Mouse (Mus musculus) left cerebral cortex, adult 2 months (tissue): Measurements from ENCODE around the gene Nlk. TPM values are rescaled to one million over a fixed set of nuclear protein-coding genes. Genes with fewer than 3 reads are reported as not detected.
A peak's percentile ranks its signal among the peaks of the same experiment; 100 is the strongest.
"Not testable (repeated sequence)": the region's sequence is repeated elsewhere in the genome, so short reads cannot be mapped to it uniquely, and the experiment has no call there.

ENCODE experiments used
- DNase-seq, 2 experiments: peaks; one replicate each; pipeline ENCODE4 v3.0.0; 2021 to 2022; ENCODE audit warnings: low spot score in 2 of 2, mixed read lengths in 1 of 2; ENCODE audit errors: extremely low spot score in 1 of 2
- H3K27ac ChIP-seq: fragments of 200-600 bp; 2 replicates; pipeline ENCODE4 v1.8.1; 2022
- H3K4me3 ChIP-seq: fragments of 200-600 bp; 2 replicates; pipeline ENCODE4 v1.8.1; 2022
- CTCF ChIP-seq: fragments of 200-600 bp; IDR thresholded peaks from 2 replicates; pipeline ENCODE4 v1.8.1; 2022; ENCODE audit warnings: antibody characterized with exemption, mild to moderate bottlenecking, moderate library complexity
- intact Hi-C: fragments of 180-260 bp; cut with DNase I; formaldehyde crosslinking; loops from one replicate; pipeline ENCODE4 v1.15.1; 2025
- total RNA-seq, 2 experiments: library from RNA; stranded (reverse); gene quantifications; 2 replicates each; pipeline ENCODE4 v1.2.3; 2021

Gene Nlk
- total RNA-seq, 2 experiments from 2014 or later = 115 to 118 TPM

- Histone ChIP-seq H3K27ac (no peak overlapping the region; the same call in 1 of the 2 replicates), H3K4me3 (no peak overlapping the region)
- intact Hi-C loops = no loop called here
- no peak for DNase-seq
- no peak for TF ChIP-seq CTCF
These were observed 18.4 kb downstream of the Nlk start for GRCm38 (mm10) chr11:78678761-78679160.

GRCm38 (mm10) chr11:78668647-78669046 is 28.5 kb downstream of the Nlk start:
- Histone ChIP-seq H3K27ac (no peak overlapping the region), H3K4me3 (no peak overlapping the region)
- no peak for DNase-seq
- intact Hi-C loops = no loop called here
- no peak for TF ChIP-seq CTCF

- TF ChIP-seq CTCF = no peak
- no peak for DNase-seq
- Histone ChIP-seq H3K27ac (no peak overlapping the region), H3K4me3 (no peak overlapping the region)
- intact Hi-C loops = no loop called here
These were observed 32.3 kb downstream of the Nlk start for GRCm38 (mm10) chr11:78664853-78665252.

GRCm38 (mm10) chr11:78663916-78664315 is 33.3 kb downstream of the Nlk start:
- no peak for TF ChIP-seq CTCF
- intact Hi-C loops = no loop called here
- H3K4me3 ChIP-seq = no peak overlapping the region
- H3K27ac ChIP-seq = no peak overlapping the region
- DNase-seq = no peak

- no peak for TF ChIP-seq CTCF
- Histone ChIP-seq H3K4me3 (no peak overlapping the region), H3K27ac (no peak overlapping the region)
- intact Hi-C loops = no loop called here
- DNase-seq = no peak
These were observed 48.0 kb downstream of the Nlk start for GRCm38 (mm10) chr11:78649143-78649542.

GRCm38 (mm10) chr11:78648405-78648804 is 48.8 kb downstream of the Nlk start:
- H3K4me3 ChIP-seq, DNase-seq, H3K27ac ChIP-seq, intact Hi-C loops: not testable (repeated sequence)

- no peak for DNase-seq
- intact Hi-C loops = loop anchor here (2.0 to 5.0 kb wide), 3 partner anchors 39 to 187 kb away; no protein-coding TSS in a partner anchor
- H3K4me3 ChIP-seq = no peak overlapping the region
- TF ChIP-seq CTCF = no peak
- no peak overlapping the region; the same call in 1 of the 2 replicates for H3K27ac ChIP-seq
These were observed 53.4 kb downstream of the Nlk start for GRCm38 (mm10) chr11:78643746-78644145.

- TF ChIP-seq CTCF = no peak
- Histone ChIP-seq H3K27ac (peak overlapping the region; percentile 38; the same call in 1 of the 2 replicates), H3K4me3 (no peak overlapping the region)
- intact Hi-C loops = loop anchor here (2.0 to 5.0 kb wide), 3 partner anchors 40 to 189 kb away; no protein-coding TSS in a partner anchor
- no peak for DNase-seq
These were observed 55.0 kb downstream of the Nlk start for GRCm38 (mm10) chr11:78642151-78642550.

GRCm38 (mm10) chr11:78641088-78641487 is 56.1 kb downstream of the Nlk start:
- DNase-seq = no peak
- H3K27ac ChIP-seq = peak overlapping the region; percentile 60; the same call in 1 of the 2 replicates
- no peak overlapping the region for H3K4me3 ChIP-seq
- TF ChIP-seq CTCF = no peak
- intact Hi-C loops = loop anchor here (5.0 kb wide), 2 partner anchors 41 to 166 kb away; no protein-coding TSS in a partner anchor

GRCm38 (mm10) chr11:78632782-78633181 is 64.4 kb downstream of the Nlk start:
- Histone ChIP-seq H3K27ac (no peak overlapping the region; the same call in 1 of the 2 replicates), H3K4me3 (no peak overlapping the region)
- intact Hi-C loops = loop anchor here (5.0 kb wide), 1 partner anchor 195 kb away; the partner anchor contains the start of gene Lyrm9
- DNase-seq = no peak
- TF ChIP-seq CTCF = no peak

GRCm38 (mm10) chr11:78628871-78629270 is 68.3 kb downstream of the Nlk start:
- no peak for TF ChIP-seq CTCF

GRCm38 (mm10) chr11:78624377-78624776 is 72.8 kb downstream of the Nlk start:
- Histone ChIP-seq H3K4me3 (no peak overlapping the region), H3K27ac (no peak overlapping the region)
- intact Hi-C loops = no loop called here
- DNase-seq = no peak
- no peak for TF ChIP-seq CTCF

More at GRCm38 (mm10) chr11:78628871-78629270, 68.3 kb downstream of the Nlk start:
- no peak for DNase-seq
- H3K4me3 ChIP-seq = no peak overlapping the region
- intact Hi-C loops = no loop called here
- no peak overlapping the region for H3K27ac ChIP-seq

- intact Hi-C loops = no loop called here
- Histone ChIP-seq H3K27ac (no peak overlapping the region), H3K4me3 (no peak overlapping the region)
- no peak for TF ChIP-seq CTCF
- DNase-seq = no peak
These were observed 75.2 kb downstream of the Nlk start for GRCm38 (mm10) chr11:78621926-78622325.
